Mouse (Mus musculus): ENCODE measurements around the gene Lrmda. TPM values are rescaled to one million over a fixed set of nuclear protein-coding genes. Genes with fewer than 3 reads are reported as not detected.

Gene Lrmda
- polyA plus RNA-seq, 1 experiment from 2014 or later, result 0.23 TPM

DNA sequence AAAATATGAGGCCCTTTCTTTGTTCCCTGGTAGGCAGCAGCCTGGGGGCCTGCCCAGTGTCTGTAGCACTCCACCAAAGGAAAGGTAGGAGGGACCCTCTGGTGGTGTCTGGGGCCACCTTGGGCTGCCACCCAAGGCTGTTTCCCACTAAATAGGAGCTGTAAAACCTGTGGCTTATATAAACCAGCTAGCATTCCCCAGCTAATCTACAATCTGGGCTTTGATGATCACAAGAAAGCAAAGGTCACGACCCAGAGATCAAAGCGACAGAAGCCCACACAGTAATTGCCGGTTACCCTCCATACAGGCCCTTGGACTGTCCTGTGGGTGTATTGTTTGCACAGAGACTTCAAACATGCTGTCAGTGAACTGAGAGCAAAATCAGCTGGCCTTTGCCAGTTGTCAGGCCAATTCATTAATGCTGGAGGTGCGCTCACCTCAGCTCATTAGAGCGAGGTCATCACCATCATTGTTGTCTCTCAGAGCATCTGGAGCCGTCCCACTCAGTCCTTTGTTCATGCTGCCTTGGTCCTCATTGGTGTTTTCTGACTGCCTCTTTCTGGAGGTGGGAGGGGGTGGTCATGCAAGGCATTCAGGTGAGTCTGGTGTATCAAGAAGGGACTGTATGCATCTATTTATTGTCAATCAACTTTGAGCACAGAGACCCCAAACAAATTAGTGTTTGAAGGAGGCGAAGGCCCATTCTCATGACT, 570.1 kb downstream of the Lrmda start:
- ATAC-seq (ENCODE audit: low FRiP score) (peak; percentile 68), DNase-seq (ENCODE audit: low spot score, missing footprints) (no peak)
- H3K4me3 ChIP-seq (ENCODE audit: low read depth, low read length), result no peak overlapping the region
- WGBS, result 19% methylated on average over 7 of the region's 7 CpGs
- no peak overlapping the region for H3K4me2 ChIP-seq
- peaks cover 8% of the 10 kb centered on the region for H3K4me1 ChIP-seq (ENCODE audit: control insufficient read depth, insufficient read depth, low read length)
- H3K36me3 ChIP-seq (ENCODE audit: control insufficient read depth, insufficient read depth, low read length), result no peaks in the 10 kb centered on the region
- H3K9me3 ChIP-seq (ENCODE audit: control insufficient read depth, low read length), result no peaks in the 10 kb centered on the region
- H3K9ac ChIP-seq (ENCODE audit: low read length), result no peak overlapping the region
- H3K27ac ChIP-seq (ENCODE audit: low read depth, low read length), result no peak overlapping the region
- H3K27me3 ChIP-seq (ENCODE audit: control insufficient read depth, insufficient read depth, low read length), result no peaks in the 10 kb centered on the region

DNA sequence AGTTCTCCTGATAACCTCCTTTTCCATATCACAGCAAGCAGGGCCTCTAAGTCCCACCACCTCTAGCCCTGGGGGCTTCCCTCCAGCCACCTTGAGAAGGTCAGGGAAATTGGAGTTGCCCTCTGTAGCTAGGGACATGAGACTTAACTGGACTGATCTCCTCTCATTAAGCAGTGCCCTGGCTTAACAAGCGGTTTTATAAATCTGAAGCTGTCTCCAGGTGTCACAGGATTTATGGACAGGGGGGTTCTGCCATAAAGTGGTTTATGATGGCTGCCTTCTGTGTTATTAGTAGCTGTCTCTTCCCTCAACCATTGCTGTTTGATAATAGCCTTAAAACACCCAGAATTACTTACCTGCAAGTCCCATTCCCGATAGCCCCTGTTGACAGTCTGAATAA, 571.7 kb downstream of the Lrmda start:
- no peak for DNase-seq (ENCODE audit: low spot score, missing footprints)
- Histone ChIP-seq H3K4me1 (ENCODE audit: control insufficient read depth, insufficient read depth, low read length) (peaks cover 8% of the 10 kb centered on the region), H3K4me3 (ENCODE audit: low read depth, low read length) (no peak overlapping the region), H3K27ac (ENCODE audit: low read depth, low read length) (no peak overlapping the region), H3K9me3 (ENCODE audit: control insufficient read depth, low read length) (no peaks in the 10 kb centered on the region), H3K4me2 (no peak overlapping the region), H3K27me3 (ENCODE audit: control insufficient read depth, insufficient read depth, low read length) (no peaks in the 10 kb centered on the region), H3K9ac (ENCODE audit: low read length) (no peak overlapping the region), H3K36me3 (ENCODE audit: control insufficient read depth, insufficient read depth, low read length) (no peaks in the 10 kb centered on the region)
- 86% methylated on average over 2 of the region's 2 CpGs for WGBS
- ATAC-seq (ENCODE audit: low FRiP score), result no peak

DNA sequence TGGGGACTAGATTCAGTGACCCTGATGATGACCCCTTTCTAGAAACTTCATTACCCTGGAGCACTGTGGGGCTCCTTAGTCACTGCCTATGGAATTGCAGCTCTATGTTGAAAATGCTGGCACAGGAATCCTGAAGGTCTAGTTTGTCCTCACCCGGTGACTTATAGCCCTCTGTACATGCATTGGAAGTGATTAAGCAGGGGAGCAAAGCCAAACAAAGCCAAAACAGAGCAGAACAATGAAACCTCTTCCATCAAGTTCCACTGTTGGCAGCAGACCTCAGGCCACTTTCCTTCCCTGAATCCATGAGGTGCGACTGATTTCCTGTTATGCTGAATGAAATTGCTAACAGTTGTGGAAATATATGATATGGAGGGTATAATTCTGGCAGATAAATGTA, 578.0 kb downstream of the Lrmda start:
- no peaks in the 10 kb centered on the region for H3K36me3 ChIP-seq (ENCODE audit: control insufficient read depth, insufficient read depth, low read length)
- H3K9ac ChIP-seq (ENCODE audit: low read length), result no peak overlapping the region
- peak; percentile 62 for DNase-seq (ENCODE audit: low spot score, missing footprints)
- H3K27ac ChIP-seq (ENCODE audit: low read depth, low read length), result no peak overlapping the region
- 73% methylated on average over 2 of the region's 2 CpGs for WGBS
- ATAC-seq (ENCODE audit: low FRiP score), result no peak
- H3K9me3 ChIP-seq (ENCODE audit: control insufficient read depth, low read length), result no peaks in the 10 kb centered on the region
- no peak overlapping the region for H3K4me2 ChIP-seq
- H3K4me3 ChIP-seq (ENCODE audit: low read depth, low read length), result no peak overlapping the region
- H3K27me3 ChIP-seq (ENCODE audit: control insufficient read depth, insufficient read depth, low read length), result no peaks in the 10 kb centered on the region
- H3K4me1 ChIP-seq (ENCODE audit: control insufficient read depth, insufficient read depth, low read length), result no peaks in the 10 kb centered on the region; the same call in 1 of the 2 replicates

DNA sequence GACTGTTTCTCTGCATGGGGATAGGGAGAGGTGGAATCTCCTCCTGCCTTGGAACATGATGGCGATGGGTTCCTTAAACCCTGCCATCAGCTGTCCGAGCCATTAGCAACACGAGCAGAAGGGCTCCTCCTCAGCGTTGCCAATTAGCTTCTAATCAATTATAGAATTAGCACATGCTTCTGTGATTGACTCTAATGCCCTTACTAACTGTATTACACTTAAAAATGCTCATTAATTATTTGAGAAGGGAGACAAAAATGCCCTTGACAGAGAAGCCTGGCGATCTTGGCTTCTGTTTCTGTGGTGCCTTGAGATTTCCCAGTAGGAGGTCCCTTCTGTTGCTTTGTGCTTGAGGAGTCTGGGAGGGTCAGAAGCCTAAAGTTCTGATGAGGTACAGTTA, 579.1 kb downstream of the Lrmda start:
- no peaks in the 10 kb centered on the region for H3K36me3 ChIP-seq (ENCODE audit: control insufficient read depth, insufficient read depth, low read length)
- no peaks in the 10 kb centered on the region for H3K9me3 ChIP-seq (ENCODE audit: control insufficient read depth, low read length)
- ATAC-seq (ENCODE audit: low FRiP score) (no peak), DNase-seq (ENCODE audit: low spot score, missing footprints) (peak; percentile 44)
- H3K4me1 ChIP-seq (ENCODE audit: control insufficient read depth, insufficient read depth, low read length), result no peaks in the 10 kb centered on the region; the same call in 1 of the 2 replicates
- no peak overlapping the region for H3K9ac ChIP-seq (ENCODE audit: low read length)
- H3K4me2 ChIP-seq, result no peak overlapping the region
- H3K27me3 ChIP-seq (ENCODE audit: control insufficient read depth, insufficient read depth, low read length), result no peaks in the 10 kb centered on the region
- no peak overlapping the region for H3K27ac ChIP-seq (ENCODE audit: low read depth, low read length)
- WGBS, result 81% methylated on average over 5 of the region's 5 CpGs
- H3K4me3 ChIP-seq (ENCODE audit: low read depth, low read length), result no peak overlapping the region

DNA sequence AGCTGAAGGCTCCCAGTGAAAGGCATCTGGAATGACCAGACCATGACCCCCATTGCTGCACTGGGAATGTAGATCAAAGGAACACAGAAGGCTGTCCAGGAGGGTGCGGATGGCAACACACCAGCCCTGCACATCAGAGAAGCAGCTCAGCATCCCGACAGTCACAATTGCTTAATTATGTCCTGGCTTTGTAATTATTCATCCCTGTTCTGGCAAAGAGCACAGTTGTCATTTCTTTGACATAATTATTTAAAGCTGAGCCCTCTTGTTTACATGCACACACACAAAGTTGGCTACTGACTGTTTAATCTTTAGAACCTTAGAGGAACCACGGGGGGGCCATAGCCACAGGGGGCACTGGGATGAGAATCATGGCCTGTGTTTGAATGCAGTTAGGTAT, 580.7 kb downstream of the Lrmda start:
- WGBS, result 30% methylated on average over 3 of the region's 3 CpGs
- no peak overlapping the region for H3K4me3 ChIP-seq (ENCODE audit: low read depth, low read length)
- H3K27me3 ChIP-seq (ENCODE audit: control insufficient read depth, insufficient read depth, low read length), result no peaks in the 10 kb centered on the region
- no peaks in the 10 kb centered on the region for H3K36me3 ChIP-seq (ENCODE audit: control insufficient read depth, insufficient read depth, low read length)
- no peak overlapping the region for H3K9ac ChIP-seq (ENCODE audit: low read length)
- no peak for ATAC-seq (ENCODE audit: low FRiP score)
- no peaks in the 10 kb centered on the region; the same call in 1 of the 2 replicates for H3K4me1 ChIP-seq (ENCODE audit: control insufficient read depth, insufficient read depth, low read length)
- DNase-seq (ENCODE audit: low spot score, missing footprints), result no peak
- no peaks in the 10 kb centered on the region for H3K9me3 ChIP-seq (ENCODE audit: control insufficient read depth, low read length)
- H3K27ac ChIP-seq (ENCODE audit: low read depth, low read length), result no peak overlapping the region
- no peak overlapping the region for H3K4me2 ChIP-seq

DNA sequence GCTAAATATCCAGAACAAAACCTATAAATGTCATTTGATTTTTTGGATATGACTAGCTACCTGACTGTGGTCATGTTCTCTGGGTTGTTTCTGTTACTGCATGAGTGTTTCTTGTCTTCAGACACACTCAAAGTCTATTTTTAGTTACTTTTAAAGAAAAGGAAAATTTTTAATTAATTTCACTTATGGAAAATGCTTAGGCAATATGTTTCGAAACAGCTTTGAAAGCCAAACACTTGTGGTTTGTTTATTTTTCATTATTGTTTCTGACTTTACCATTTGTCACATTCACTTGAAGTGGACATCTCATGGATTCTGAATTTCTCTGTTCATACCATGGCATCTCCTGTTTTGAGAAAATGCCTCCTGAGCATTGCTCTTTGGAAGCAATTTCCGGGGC, 582.8 kb downstream of the Lrmda start:
- H3K9me3 ChIP-seq (ENCODE audit: control insufficient read depth, low read length), result no peaks in the 10 kb centered on the region
- no peak overlapping the region for H3K9ac ChIP-seq (ENCODE audit: low read length)
- ATAC-seq (ENCODE audit: low FRiP score), result no peak
- H3K36me3 ChIP-seq (ENCODE audit: control insufficient read depth, insufficient read depth, low read length), result no peaks in the 10 kb centered on the region
- no peaks in the 10 kb centered on the region for H3K27me3 ChIP-seq (ENCODE audit: control insufficient read depth, insufficient read depth, low read length)
- H3K4me2 ChIP-seq, result no peak overlapping the region
- no peak overlapping the region for H3K27ac ChIP-seq (ENCODE audit: low read depth, low read length)
- H3K4me1 ChIP-seq (ENCODE audit: control insufficient read depth, insufficient read depth, low read length), result no peaks in the 10 kb centered on the region; the same call in 1 of the 2 replicates
- 86% methylated on average over 2 of the region's 2 CpGs for WGBS
- peak; percentile 77 for DNase-seq (ENCODE audit: low spot score, missing footprints)
- no peak overlapping the region for H3K4me3 ChIP-seq (ENCODE audit: low read depth, low read length)

DNA sequence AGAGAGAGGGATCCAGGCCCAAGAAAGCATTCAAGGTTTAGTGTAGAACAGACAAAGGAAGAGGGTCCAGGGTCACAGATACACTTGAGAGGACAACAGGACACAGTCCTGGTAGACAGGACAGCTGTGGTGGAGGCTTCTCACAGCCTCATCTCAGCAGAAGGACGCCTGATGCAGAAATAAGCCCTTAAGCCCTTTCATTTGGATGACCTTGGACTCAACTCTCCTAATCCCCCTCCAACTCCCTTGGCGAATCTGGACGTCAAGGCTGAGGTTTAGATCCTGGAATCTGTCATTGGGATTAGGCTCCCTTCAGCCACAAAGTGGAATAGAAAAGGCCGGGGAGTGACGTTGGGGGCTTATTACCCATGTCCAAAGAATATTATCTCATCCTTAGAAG, 589.1 kb downstream of the Lrmda start:
- Histone ChIP-seq H3K9ac (ENCODE audit: low read length) (no peak overlapping the region), H3K4me1 (ENCODE audit: control insufficient read depth, insufficient read depth, low read length) (no peaks in the 10 kb centered on the region), H3K27ac (ENCODE audit: low read depth, low read length) (no peak overlapping the region), H3K27me3 (ENCODE audit: control insufficient read depth, insufficient read depth, low read length) (no peaks in the 10 kb centered on the region), H3K4me3 (ENCODE audit: low read depth, low read length) (no peak overlapping the region), H3K36me3 (ENCODE audit: control insufficient read depth, insufficient read depth, low read length) (no peaks in the 10 kb centered on the region), H3K4me2 (no peak overlapping the region), H3K9me3 (ENCODE audit: control insufficient read depth, low read length) (no peaks in the 10 kb centered on the region)
- DNase-seq (ENCODE audit: low spot score, missing footprints) (peak; percentile 81), ATAC-seq (ENCODE audit: low FRiP score) (no peak)
- WGBS, result 21% methylated on average over 5 of the region's 5 CpGs

DNA sequence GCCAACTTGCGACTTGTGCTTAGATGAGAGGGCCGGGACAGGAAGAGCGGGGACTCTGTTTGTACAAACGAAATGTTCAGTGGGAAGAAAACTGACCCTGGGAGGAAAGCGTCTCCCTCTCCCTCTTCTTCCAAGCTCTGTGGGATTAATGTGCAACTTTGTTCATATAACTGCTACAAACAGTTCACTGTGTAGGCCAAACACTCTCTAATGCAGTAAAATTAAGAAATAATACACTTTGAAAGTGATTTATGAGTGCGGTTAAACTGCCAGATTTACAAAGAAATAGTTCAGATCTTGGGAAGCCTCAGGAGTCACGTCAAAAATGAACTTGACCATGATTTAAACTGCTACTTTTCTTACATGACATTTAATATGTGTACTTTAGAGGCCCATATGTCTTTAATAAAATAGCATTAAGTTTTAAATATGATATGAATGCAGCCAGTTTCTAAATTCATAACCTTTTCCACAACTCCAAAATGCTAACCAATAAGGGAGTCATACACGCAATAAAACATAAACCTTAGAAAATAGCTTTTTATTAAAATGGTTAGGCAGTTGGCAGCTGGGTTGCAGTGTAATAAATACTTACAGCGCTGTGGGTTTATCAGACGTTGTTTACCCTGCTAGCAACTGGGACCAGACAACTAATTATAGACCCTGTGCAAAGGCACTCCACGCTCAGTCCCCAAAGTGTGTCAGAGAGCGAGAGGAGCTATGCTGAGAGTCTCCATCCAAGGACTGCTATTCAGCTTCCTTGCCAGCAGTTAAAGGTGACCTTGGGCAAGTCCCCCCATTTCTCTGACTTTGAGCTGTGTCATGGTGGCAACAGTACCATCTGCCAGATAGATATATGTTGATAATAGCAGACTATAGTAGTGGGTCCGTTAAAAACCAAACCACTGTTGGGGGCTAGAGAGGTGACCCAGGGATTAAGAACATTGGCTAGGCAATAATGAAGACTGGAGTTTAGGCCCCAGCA, 590.0 kb downstream of the Lrmda start:
- ATAC-seq (ENCODE audit: low FRiP score) (no peak), DNase-seq (ENCODE audit: low spot score, missing footprints) (peak; percentile 77)
- H3K4me1 ChIP-seq (ENCODE audit: control insufficient read depth, insufficient read depth, low read length), result no peaks in the 10 kb centered on the region
- H3K9me3 ChIP-seq (ENCODE audit: control insufficient read depth, low read length), result no peaks in the 10 kb centered on the region
- H3K4me2 ChIP-seq, result no peak overlapping the region
- no peaks in the 10 kb centered on the region for H3K36me3 ChIP-seq (ENCODE audit: control insufficient read depth, insufficient read depth, low read length)
- H3K27me3 ChIP-seq (ENCODE audit: control insufficient read depth, insufficient read depth, low read length), result no peaks in the 10 kb centered on the region
- 83% methylated on average over 13 of the region's 13 CpGs for WGBS
- no peak overlapping the region for H3K9ac ChIP-seq (ENCODE audit: low read length)
- no peak overlapping the region for H3K4me3 ChIP-seq (ENCODE audit: low read depth, low read length)
- no peak overlapping the region for H3K27ac ChIP-seq (ENCODE audit: low read depth, low read length)

DNA sequence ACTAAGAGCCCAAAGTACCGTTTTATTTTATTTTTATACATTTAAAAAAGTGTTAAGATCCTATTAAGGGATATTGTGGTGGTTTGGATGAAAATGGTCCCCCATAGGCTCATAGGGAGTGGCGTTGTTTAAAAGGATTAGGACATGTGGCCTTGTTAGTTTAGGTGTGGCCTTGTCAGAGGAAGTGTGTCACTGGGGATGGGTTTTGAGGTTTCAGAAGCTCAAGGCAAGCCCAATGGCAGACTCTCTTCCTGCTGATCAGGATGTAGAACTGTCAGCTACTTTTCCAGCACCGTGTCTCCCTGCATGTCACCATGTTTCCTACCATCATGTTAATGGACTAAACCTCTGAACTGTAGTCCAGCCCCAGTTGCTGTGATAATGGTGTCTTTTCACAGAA, 591.5 kb downstream of the Lrmda start:
- Histone ChIP-seq H3K9me3 (ENCODE audit: control insufficient read depth, low read length) (no peaks in the 10 kb centered on the region), H3K9ac (ENCODE audit: low read length) (no peak overlapping the region), H3K27me3 (ENCODE audit: control insufficient read depth, insufficient read depth, low read length) (no peaks in the 10 kb centered on the region), H3K27ac (ENCODE audit: low read depth, low read length) (no peak overlapping the region), H3K4me2 (no peak overlapping the region), H3K4me3 (ENCODE audit: low read depth, low read length) (no peak overlapping the region), H3K4me1 (ENCODE audit: control insufficient read depth, insufficient read depth, low read length) (no peaks in the 10 kb centered on the region), H3K36me3 (ENCODE audit: control insufficient read depth, insufficient read depth, low read length) (no peaks in the 10 kb centered on the region)
- WGBS, result 92% methylated on average over 3 of the region's 3 CpGs
- DNase-seq (ENCODE audit: low spot score, missing footprints) (peak; percentile 82), ATAC-seq (ENCODE audit: low FRiP score) (no peak)

All from midbrain, embryonic 11.5 days (tissue).